8 mouse cellular contexts compared by ENCODE assay signal in the genomic region with DNA sequence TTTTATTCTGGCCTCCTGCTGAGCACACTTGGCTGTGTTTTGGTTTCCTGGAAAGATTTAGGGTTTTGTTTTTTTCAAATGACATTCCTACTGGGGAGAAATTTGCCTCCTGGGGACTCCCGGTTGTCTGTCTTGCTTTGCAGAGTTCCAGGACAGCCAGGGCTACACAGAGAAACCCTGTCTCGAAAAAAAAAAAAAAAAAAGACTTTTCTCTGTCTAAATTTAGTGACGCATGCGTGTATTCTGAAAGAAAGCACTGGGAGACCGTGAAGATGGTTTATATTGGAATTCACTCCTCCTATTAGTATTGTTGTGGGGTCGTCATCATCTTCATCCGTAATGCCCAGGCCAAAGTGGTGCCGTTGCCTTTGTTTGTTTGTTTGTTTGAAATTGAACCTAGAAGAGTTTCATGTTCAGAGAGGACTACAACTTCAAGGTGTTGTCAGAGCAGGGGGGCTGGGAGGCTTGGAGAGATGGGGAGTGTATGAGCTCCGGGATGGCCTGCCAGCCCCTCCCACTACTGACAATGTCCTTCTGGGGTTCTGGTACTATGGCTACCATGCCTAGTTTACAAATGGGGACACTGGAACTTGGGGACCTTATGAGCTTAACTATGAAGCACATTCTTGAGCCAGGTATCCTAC. TPM values are rescaled to one million over a fixed set of nuclear protein-coding genes. Genes with fewer than 3 reads are reported as not detected.
DNase-seq lines count a peak whose midpoint lies in the region; ATAC-seq and TF ChIP-seq lines count a peak whose summit lies in the region.

No protein-coding gene starts in this region.

- peak overlapping the region; percentile 44 for H3K4me3 ChIP-seq in kidney, postnatal 0 days (replicated peaks; ENCODE audit: low read depth, low read length)
- H3K4me3 ChIP-seq in forebrain, embryonic 16.5 days (replicated peaks; ENCODE audit: low read length), result peak overlapping the region; percentile 36
- peak overlapping the region; percentile 42 for H3K4me3 ChIP-seq in limb, embryonic 12.5 days (replicated peaks)
- peak overlapping the region; percentile 37 for H3K4me3 ChIP-seq in neural tube, embryonic 15.5 days (replicated peaks)

- DNase-seq in kidney, postnatal 0 days (ENCODE audit: low spot score), result peak; percentile 39
- DNase-seq in kidney, postnatal 25 days, result no peak
- DNase-seq in frontal cortex, postnatal 14 days (ENCODE audit: low spot score in 2 of 2), result no peak
- no peak for DNase-seq in urinary bladder, postnatal 36 days (ENCODE audit: low spot score in 2 of 2)

- peak overlapping the region; percentile 75 for H3K4me2 ChIP-seq in kidney, postnatal 0 days (ENCODE audit: low read length)
- H3K4me2 ChIP-seq in forebrain, embryonic 16.5 days (ENCODE audit: low read length), result peak overlapping the region; percentile 60
- peak overlapping the region; percentile 66 for H3K4me2 ChIP-seq in limb, embryonic 12.5 days
- peak overlapping the region; percentile 57 for H3K4me2 ChIP-seq in neural tube, embryonic 15.5 days

- H3K27me3 ChIP-seq in kidney, postnatal 0 days (ENCODE audit: insufficient read depth, low read length), result no peaks in the 10 kb centered on the region
- H3K27me3 ChIP-seq in forebrain, embryonic 16.5 days (replicated peaks; ENCODE audit: control insufficient read depth, insufficient read depth, low read length), result no peaks in the 10 kb centered on the region; the same call in 1 of the 2 replicates
- H3K27me3 ChIP-seq in limb, embryonic 12.5 days, result no peaks in the 10 kb centered on the region
- no peaks in the 10 kb centered on the region for H3K27me3 ChIP-seq in neural tube, embryonic 15.5 days (replicated peaks)

- 8% methylated on average over 9 of the region's 9 CpGs for WGBS in kidney, postnatal 0 days
- WGBS in forebrain, embryonic 16.5 days, result 7% methylated on average over 9 of the region's 9 CpGs
- whole genome bisulfite sequencing in limb, embryonic 12.5 days, result 13% methylated on average over 9 of the region's 9 CpGs
- WGBS in neural tube, embryonic 15.5 days, result 3% methylated on average over 9 of the region's 9 CpGs

- peak overlapping the region; percentile 61 for H3K9ac ChIP-seq in kidney, postnatal 0 days (ENCODE audit: low read depth, low read length)
- H3K9ac ChIP-seq in forebrain, embryonic 16.5 days (replicated peaks; ENCODE audit: low read depth, low read length), result peak overlapping the region; percentile 42; the same call in 1 of the 2 replicates
- H3K9ac ChIP-seq in limb, embryonic 12.5 days (replicated peaks), result peak overlapping the region; percentile 55
- H3K9ac ChIP-seq in neural tube, embryonic 15.5 days (replicated peaks), result peak overlapping the region; percentile 42

- TF ChIP-seq CTCF in kidney, postnatal 0 days (IDR thresholded peaks at IDR 0.05; ENCODE audit: low read depth), result no peak

- H3K9me3 ChIP-seq in kidney, postnatal 0 days (replicated peaks; ENCODE audit: low read length), result no peaks in the 10 kb centered on the region
- H3K9me3 ChIP-seq in forebrain, embryonic 16.5 days (ENCODE audit: control insufficient read depth, low read length), result no peaks in the 10 kb centered on the region
- no peaks in the 10 kb centered on the region for H3K9me3 ChIP-seq in limb, embryonic 12.5 days
- H3K9me3 ChIP-seq in neural tube, embryonic 15.5 days (replicated peaks), result no peaks in the 10 kb centered on the region

- H3K36me3 ChIP-seq in kidney, postnatal 0 days (ENCODE audit: insufficient read depth, low read length), result no peaks in the 10 kb centered on the region
- no peaks in the 10 kb centered on the region for H3K36me3 ChIP-seq in forebrain, embryonic 16.5 days (ENCODE audit: control insufficient read depth, insufficient read depth)
- no peaks in the 10 kb centered on the region for H3K36me3 ChIP-seq in limb, embryonic 12.5 days
- H3K36me3 ChIP-seq in neural tube, embryonic 15.5 days, result no peaks in the 10 kb centered on the region

- peaks cover 17% of the 10 kb centered on the region; the same call in 1 of the 2 replicates for H3K4me1 ChIP-seq in kidney, postnatal 0 days (replicated peaks; ENCODE audit: insufficient read depth, low read length)
- peaks cover 18% of the 10 kb centered on the region for H3K4me1 ChIP-seq in forebrain, embryonic 16.5 days (replicated peaks; ENCODE audit: control insufficient read depth, insufficient read depth, low read length)
- peaks cover 26% of the 10 kb centered on the region for H3K4me1 ChIP-seq in limb, embryonic 12.5 days (replicated peaks)
- peaks cover 27% of the 10 kb centered on the region for H3K4me1 ChIP-seq in neural tube, embryonic 15.5 days

- no peak for ATAC-seq in kidney, postnatal 0 days (replicated peaks; ENCODE audit: low FRiP score, low read depth)
- ATAC-seq in forebrain, embryonic 16.5 days, result peak; percentile 14; the same call in 1 of the 2 replicates
- ATAC-seq in limb, embryonic 12.5 days (ENCODE audit: insufficient number of reproducible peaks, insufficient read depth, low FRiP score, low TSS enrichment, low read depth), result no peak
- ATAC-seq in neural tube, embryonic 15.5 days (ENCODE audit: low FRiP score), result peak; percentile 22; the same call in 1 of the 2 replicates
- ATAC-seq in CD4-positive, CD25-positive, alpha-beta regulatory T cell, adult 4 months, result no peak

- peak overlapping the region; percentile 92 for H3K27ac ChIP-seq in kidney, postnatal 0 days
- no peak overlapping the region for H3K27ac ChIP-seq in forebrain, embryonic 16.5 days (ENCODE audit: low read length)
- H3K27ac ChIP-seq in limb, embryonic 12.5 days, result peak overlapping the region; percentile 87
- H3K27ac ChIP-seq in neural tube, embryonic 15.5 days (replicated peaks), result peak overlapping the region; percentile 81

RNA-seq across cellular contexts. Expression of a gene that starts 1.1 kb away (rescaled TPM):
- polyA plus RNA-seq in kidney, postnatal 0 days (2015; fragmentation: Nextera tagmentation; extraction: Ambion mirVana), result 1.6 and 2.1 TPM in 2 replicates
- polyA plus RNA-seq in forebrain, embryonic 16.5 days (2015; fragmentation: Nextera tagmentation; extraction: Ambion mirVana), result 0.84 and 1.1 TPM in 2 replicates
- 2.1 and 3.5 TPM in 2 replicates for polyA plus RNA-seq in limb, embryonic 12.5 days (2016; fragmentation: Nextera tagmentation; extraction: Ambion mirVana)
- 1.5 and 1.9 TPM in 2 replicates for polyA plus RNA-seq in neural tube, embryonic 15.5 days (2015; fragmentation: Nextera tagmentation; extraction: Ambion mirVana)
- polyA plus RNA-seq in CD4-positive, CD25-positive, alpha-beta regulatory T cell, adult 4 months (2017; shearing (Covaris generic)), result under 1 TPM in 1 of 2 experiments, not detected in 1; 0.13 TPM

RNA-seq across cellular contexts. Expression of a gene that starts 27.9 kb away (rescaled TPM):
- polyA plus RNA-seq in kidney, postnatal 0 days (2015; fragmentation: Nextera tagmentation; extraction: Ambion mirVana), result 0.13 and 0.15 TPM in 2 replicates
- 2.0 and 2.8 TPM in 2 replicates for polyA plus RNA-seq in forebrain, embryonic 16.5 days (2015; fragmentation: Nextera tagmentation; extraction: Ambion mirVana)
- polyA plus RNA-seq in limb, embryonic 12.5 days (2016; fragmentation: Nextera tagmentation; extraction: Ambion mirVana), result 0.99 and 1.2 TPM in 2 replicates
- polyA plus RNA-seq in neural tube, embryonic 15.5 days (2015; fragmentation: Nextera tagmentation; extraction: Ambion mirVana), result 1.9 and 3.2 TPM in 2 replicates
- polyA plus RNA-seq in CD4-positive, CD25-positive, alpha-beta regulatory T cell, adult 4 months (2017; shearing (Covaris generic)), result not detected

Comparison
In these comparisons a context has a peak if more than half of its experiments do, and no peak if none do; other contexts are left out.
1. ATAC-seq: peak in forebrain, embryonic 16.5 days (single experiment) and neural tube, embryonic 15.5 days (single experiment); none in kidney, postnatal 0 days (single experiment), limb, embryonic 12.5 days (single experiment) and CD4-positive, CD25-positive, alpha-beta regulatory T cell, adult 4 months (single experiment).
2. Peak in every context shown above with its lines, with median percentiles within 50 percentile points of each other: H3K4me2 ChIP-seq, H3K4me3 ChIP-seq and H3K9ac ChIP-seq.